15 mouse cellular contexts compared by ENCODE assay signal in the genomic region with DNA sequence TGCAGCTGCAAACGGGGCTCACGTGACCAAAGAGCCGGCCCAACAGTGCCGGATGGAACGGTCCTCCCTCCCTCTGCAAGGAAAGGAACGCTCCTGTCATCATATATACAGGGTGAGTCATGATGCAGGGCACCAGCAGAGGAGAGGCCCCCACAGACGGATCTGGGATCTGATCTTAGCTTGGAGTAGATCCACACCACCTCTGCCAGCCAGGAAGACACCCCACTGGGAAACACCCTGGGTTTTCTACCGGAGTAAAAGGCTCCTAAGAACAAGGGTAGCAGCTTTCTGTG. TPM values are rescaled to one million over a fixed set of nuclear protein-coding genes. Genes with fewer than 3 reads are reported as not detected.
DNase-seq lines count a peak whose midpoint lies in the region; ATAC-seq lines count a peak whose summit lies in the region.
"Had no signal": no experiment of that assay in that cellular context is flagged by ENCODE, and none has a peak within 500 bp of the region (broad histone marks: within the 10 kb centered on the region; RNA-seq: fewer than 3 reads in every experiment).

No protein-coding gene starts in this region.

- peak; percentile 24 to 26 for DNase-seq in cerebellum, adult 18-20 months
- DNase-seq in cerebellum, postnatal 4 days (ENCODE audit: low spot score in 2 of 2): no peak
- DNase-seq in layer of hippocampus, adult 11-12 months (ENCODE audit: low spot score): peak; percentile 15
- no peak for DNase-seq in layer of hippocampus, postnatal 10 days (ENCODE audit: low spot score in 2 of 2)
- DNase-seq in right cerebral cortex, postnatal 14 days: peak; percentile 29
- no peak for DNase-seq in right cerebral cortex, postnatal 36 days (ENCODE audit: low spot score in 2 of 2)
- DNase-seq in left cerebral cortex, postnatal 14 days (ENCODE audit: low spot score in 2 of 2): peak; percentile 33 to 57
- DNase-seq: right cerebral cortex, postnatal 25 days had no signal

- no peak for ATAC-seq in forebrain, embryonic 12.5 days (ENCODE audit: low FRiP score)
- ATAC-seq: forebrain, embryonic 16.5 days had no signal

- no peaks in the 10 kb centered on the region; the same call in 1 of the 2 replicates for H3K4me1 ChIP-seq in forebrain, embryonic 12.5 days

- peaks cover 29% of the 10 kb centered on the region for H3K36me3 ChIP-seq in forebrain, embryonic 12.5 days (replicated peaks)

- no peak overlapping the region for H3K4me3 ChIP-seq in forebrain, embryonic 12.5 days (replicated peaks)
- H3K4me3 ChIP-seq: heart, embryonic 15.5 days; kidney, embryonic 15.5 days; liver, embryonic 12.5 days; neural tube, embryonic 13.5 days had no signal

- no peak overlapping the region for H3K4me2 ChIP-seq in forebrain, embryonic 12.5 days
- H3K4me2 ChIP-seq: heart, embryonic 15.5 days; kidney, embryonic 15.5 days; liver, embryonic 12.5 days; neural tube, embryonic 13.5 days had no signal

- H3K9ac ChIP-seq in forebrain, embryonic 12.5 days: no peak overlapping the region
- H3K9ac ChIP-seq: heart, embryonic 15.5 days; kidney, embryonic 15.5 days; liver, embryonic 12.5 days; neural tube, embryonic 13.5 days had no signal

- no peak overlapping the region for H3K27ac ChIP-seq in forebrain, embryonic 12.5 days
- H3K27ac ChIP-seq: heart, embryonic 15.5 days; kidney, embryonic 15.5 days; liver, embryonic 12.5 days; neural tube, embryonic 13.5 days had no signal

- intact Hi-C loops in left cerebral cortex, postnatal 14 days (cut with DNase I): no loop called here

- WGBS in forebrain, embryonic 12.5 days: 79% methylated on average over 8 of the region's 8 CpGs

- H3K9me3 ChIP-seq in forebrain, embryonic 12.5 days: no peaks in the 10 kb centered on the region
- H3K9me3 ChIP-seq: G1E; heart, embryonic 15.5 days; kidney, embryonic 15.5 days; liver, embryonic 12.5 days; neural tube, embryonic 13.5 days had no signal

- H3K27me3 ChIP-seq in forebrain, embryonic 12.5 days: no peaks in the 10 kb centered on the region
- H3K27me3 ChIP-seq: heart, embryonic 15.5 days; kidney, embryonic 15.5 days; neural tube, embryonic 13.5 days had no signal

RNA-seq across cellular contexts. Expression of a gene that starts 3.7 kb away (rescaled TPM):
- total RNA-seq in layer of hippocampus, postnatal 10 days (2021): 1 to 10 TPM; 2.3 to 2.6 TPM
- 1 to 10 TPM; 3.2 to 5.4 TPM for total RNA-seq in left cerebral cortex, postnatal 14 days (2021)
- polyA plus RNA-seq in forebrain, embryonic 12.5 days (2016; fragmentation: Nextera tagmentation; extraction: Ambion mirVana): 0.24 and 0.50 TPM in 2 replicates
- polyA plus RNA-seq: G1E had no signal

RNA-seq across cellular contexts. Expression of a gene that starts 16.7 kb away (rescaled TPM):
- total RNA-seq in layer of hippocampus, postnatal 10 days (2021): 10 to 100 TPM; 21.4 to 21.9 TPM
- 10 to 100 TPM; 19.9 to 20.3 TPM for total RNA-seq in left cerebral cortex, postnatal 14 days (2021)
- polyA plus RNA-seq in forebrain, embryonic 12.5 days (2016; fragmentation: Nextera tagmentation; extraction: Ambion mirVana): 22.8 and 28.4 TPM in 2 replicates

Comparison
In these comparisons a context has a peak if more than half of its experiments do, and no peak if none do; other contexts are left out.
1. DNase-seq: peak in cerebellum, adult 18-20 months (2 of 2), layer of hippocampus, adult 11-12 months (single experiment), right cerebral cortex, postnatal 14 days (single experiment) and left cerebral cortex, postnatal 14 days (2 of 2); none in cerebellum, postnatal 4 days (0 of 2), layer of hippocampus, postnatal 10 days (0 of 2) and right cerebral cortex, postnatal 36 days (0 of 2).